Mouse (Mus musculus): ENCODE results near the gene Tmem39a.

Gene Tmem39a

GRCm38 (mm10) chr16:38591506-38591905, 33.0 kb downstream of the Tmem39a start:
- DNase-seq (ENCODE audit: low spot score in 2 of 2): no peak

GRCm38 (mm10) chr16:38592026-38592678, 33.7 kb downstream of the Tmem39a start:
- DNase-seq (ENCODE audit: low spot score in 2 of 2): no peak

GRCm38 (mm10) chr16:38592946-38593345, 34.4 kb downstream of the Tmem39a start:
- no peak for DNase-seq (ENCODE audit: low spot score in 2 of 2)

- no peak for DNase-seq (ENCODE audit: low spot score in 2 of 2)
Measured at GRCm38 (mm10) chr16:38594435-38594834, 35.9 kb downstream of the Tmem39a start.

- no peak for DNase-seq (ENCODE audit: low spot score in 2 of 2)
Measured at GRCm38 (mm10) chr16:38596099-38596498, 37.6 kb downstream of the Tmem39a start.

GRCm38 (mm10) chr16:38596651-38597050, 38.2 kb downstream of the Tmem39a start:
- no peak for DNase-seq (ENCODE audit: low spot score in 2 of 2)

- DNase-seq (ENCODE audit: low spot score in 2 of 2): no peak
Measured at GRCm38 (mm10) chr16:38598986-38599680, 40.6 kb downstream of the Tmem39a start.

- DNase-seq (ENCODE audit: low spot score in 2 of 2): no peak
Measured at GRCm38 (mm10) chr16:38602989-38603804, 44.7 kb downstream of the Tmem39a start.

GRCm38 (mm10) chr16:38606509-38606908, 48.0 kb downstream of the Tmem39a start:
- DNase-seq (ENCODE audit: low spot score in 2 of 2): no peak

- DNase-seq (ENCODE audit: low spot score in 2 of 2): no peak
Measured at GRCm38 (mm10) chr16:38608687-38609086, 50.2 kb downstream of the Tmem39a start.

- DNase-seq (ENCODE audit: low spot score in 2 of 2): no peak
Measured at GRCm38 (mm10) chr16:38609092-38609491, 50.6 kb downstream of the Tmem39a start.

- no peak for DNase-seq (ENCODE audit: low spot score in 2 of 2)
Measured at GRCm38 (mm10) chr16:38612646-38613045, 54.1 kb downstream of the Tmem39a start.

GRCm38 (mm10) chr16:38613646-38614045, 55.1 kb downstream of the Tmem39a start:
- DNase-seq (ENCODE audit: low spot score in 2 of 2): no peak

GRCm38 (mm10) chr16:38617977-38618376, 59.5 kb downstream of the Tmem39a start:
- no peak for DNase-seq (ENCODE audit: low spot score in 2 of 2)

GRCm38 (mm10) chr16:38619054-38619453, 60.6 kb downstream of the Tmem39a start:
- DNase-seq (ENCODE audit: low spot score in 2 of 2): peak; percentile 42 to 43

GRCm38 (mm10) chr16:38620696-38621450, 62.4 kb downstream of the Tmem39a start:
- no peak for DNase-seq (ENCODE audit: low spot score in 2 of 2)

- no peak for DNase-seq (ENCODE audit: low spot score in 2 of 2)
Measured at GRCm38 (mm10) chr16:38622283-38622682, 63.8 kb downstream of the Tmem39a start.

GRCm38 (mm10) chr16:38624303-38624702, 65.8 kb downstream of the Tmem39a start:
- DNase-seq (ENCODE audit: low spot score in 2 of 2): no peak

- DNase-seq (ENCODE audit: low spot score in 2 of 2): no peak
Measured at GRCm38 (mm10) chr16:38625411-38625810, 66.9 kb downstream of the Tmem39a start.

GRCm38 (mm10) chr16:38625811-38626369, 67.4 kb downstream of the Tmem39a start:
- no peak for DNase-seq (ENCODE audit: low spot score in 2 of 2)

GRCm38 (mm10) chr16:38632147-38632546, 73.6 kb downstream of the Tmem39a start:
- DNase-seq (ENCODE audit: low spot score in 2 of 2): peak; percentile 24 to 46
